Mouse (Mus musculus): Measurements from ENCODE around the gene Tgds. TPM values are rescaled to one million over a fixed set of nuclear protein-coding genes. Genes with fewer than 3 reads are reported as not detected.

Gene Tgds
- polyA plus RNA-seq (2012; rRNA removed) = 2.0 and 2.8 TPM in 2 replicates

GRCm38 (mm10) chr14:118132642-118132977 is at the start of gene Tgds:
Gene Tgds, minus strand, starts transcription at chr14:118132755.

DNA sequence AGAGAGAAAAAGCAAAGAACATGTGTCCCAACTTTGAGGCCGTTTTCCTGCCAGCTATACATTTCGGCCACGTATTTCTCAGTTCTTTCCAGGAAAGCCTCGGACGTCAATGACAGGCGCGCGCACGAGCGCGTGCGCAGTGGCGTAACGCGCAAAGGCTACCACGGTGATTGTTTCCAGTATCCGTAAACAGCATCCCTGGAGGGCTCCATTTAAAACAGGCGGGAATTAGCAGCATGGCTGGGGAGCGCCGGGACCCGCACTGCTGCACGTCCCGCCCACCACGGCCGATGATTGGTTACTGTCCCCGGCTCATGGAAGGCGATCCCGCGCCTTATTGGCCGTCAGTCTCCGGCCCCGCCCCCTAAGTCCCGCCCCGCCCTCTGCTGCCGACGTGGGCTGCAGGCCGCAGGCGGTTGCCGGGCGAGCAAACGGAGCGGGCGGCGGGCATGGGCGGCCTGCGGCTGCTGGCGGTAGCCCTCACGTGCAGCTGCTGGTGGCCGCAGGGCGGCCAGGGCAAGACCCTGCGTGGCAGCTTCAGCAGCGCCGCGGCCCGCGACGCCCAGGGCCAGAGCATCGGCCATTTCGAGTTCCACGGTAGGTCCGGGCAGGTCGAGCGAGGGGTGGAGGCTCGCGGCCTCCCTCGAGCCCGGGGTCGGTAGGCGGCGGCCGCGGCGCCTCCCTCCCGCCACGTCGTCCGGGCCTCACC is 4.3 kb upstream of the Tgds start, which contains the start of gene Gpr180:
Gene Gpr180, plus strand, starts transcription at position 415 of the 709 bp plus-strand sequence.

Other genes with a start within 250 kb of the Tgds start
- 0.04 TPM in 1 of 2 replicates, not detected in the other for gene Dct, start 80.5 kb downstream of the Tgds start, polyA plus RNA-seq (2012; rRNA removed)
- 16.4 and 18.3 TPM in 2 replicates for gene Gpr180, start 4.4 kb upstream of the Tgds start, polyA plus RNA-seq (2012; rRNA removed)
- gene Sox21, start 104.3 kb upstream of the Tgds start, polyA plus RNA-seq (2012; rRNA removed) = 25.4 and 37.6 TPM in 2 replicates
- not detected in 2 replicates for gene Gm9376, start 134.2 kb upstream of the Tgds start, polyA plus RNA-seq (2012; rRNA removed)